Mouse (Mus musculus) T-helper 1 cell (primary cell): ENCODE data around the gene Stat5a.

ENCODE experiments used
- in situ Hi-C: fragments of 300-600 bp; cut with MboI, MseI; formaldehyde crosslinking; loops from one replicate; pipeline ENCODE4 v1.15.1; 2025; ENCODE audit warnings: high pct_unique_total_duplicates

The Stat5a gene

DNA sequence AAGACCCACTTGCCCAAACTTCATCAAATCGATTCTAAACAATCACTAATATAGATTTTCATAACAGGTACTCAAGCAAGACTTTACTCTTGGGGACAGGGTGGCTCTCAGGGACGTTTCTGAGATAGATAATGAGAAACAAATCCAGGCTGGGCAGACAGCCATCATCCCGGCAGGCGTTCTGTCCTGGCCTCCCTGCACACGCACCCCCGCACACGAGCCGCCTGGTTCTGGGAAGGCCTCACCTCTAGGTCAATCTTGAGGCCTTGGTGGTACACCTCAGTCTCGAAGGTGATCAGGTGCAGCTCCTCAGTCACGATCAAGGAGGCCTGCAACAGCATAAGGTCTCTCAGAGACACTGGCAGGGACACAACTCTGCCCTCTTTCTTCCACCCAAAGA lies 36.9 kb downstream of the Stat5a start:
- in situ Hi-C loops, result no loop called here

DNA sequence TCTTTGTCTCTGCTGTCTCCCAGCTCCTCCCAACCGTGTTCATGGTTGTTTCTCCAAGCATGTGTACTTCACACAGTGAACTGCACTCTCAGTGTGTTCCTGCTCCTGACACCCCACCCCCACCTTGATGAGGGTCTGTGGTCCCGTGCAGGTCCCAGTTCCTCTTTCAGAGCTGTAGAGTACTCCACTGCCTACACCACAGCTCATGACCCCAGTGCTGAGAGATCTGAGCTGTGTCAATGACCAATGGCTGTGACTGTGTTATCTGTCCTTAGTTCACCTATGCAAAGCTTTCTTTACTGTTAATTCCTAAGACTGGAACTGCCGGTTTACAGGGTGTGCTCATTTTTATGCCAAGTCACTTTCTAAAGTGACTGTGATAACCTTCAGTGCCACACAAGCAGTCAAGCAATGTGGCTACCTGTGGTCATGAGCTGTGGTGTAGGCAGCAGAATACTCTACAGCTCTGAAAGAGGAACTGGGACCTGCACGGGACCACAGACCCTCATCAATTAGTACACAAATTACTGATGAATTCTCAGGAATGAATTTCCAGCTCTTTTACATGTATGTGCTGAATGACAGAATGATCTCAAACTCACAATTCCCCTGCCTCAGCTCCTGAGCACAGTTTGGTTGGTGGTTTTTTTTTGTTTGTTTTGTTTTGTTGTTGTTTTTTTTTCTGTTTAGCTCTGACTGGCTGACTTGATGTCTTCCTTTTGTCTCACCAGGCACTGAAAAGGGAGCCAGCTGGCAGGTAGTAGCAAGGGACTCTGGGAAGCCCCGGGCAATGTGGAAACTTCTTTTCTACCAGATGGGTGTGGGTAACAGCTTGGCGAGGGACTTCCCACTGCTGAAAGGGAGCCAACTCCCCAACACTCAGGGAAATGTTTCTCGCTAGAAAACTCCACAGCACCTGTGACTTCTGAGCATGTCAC lies 38.4 kb downstream of the Stat5a start:
- in situ Hi-C loops, result no loop called here

DNA sequence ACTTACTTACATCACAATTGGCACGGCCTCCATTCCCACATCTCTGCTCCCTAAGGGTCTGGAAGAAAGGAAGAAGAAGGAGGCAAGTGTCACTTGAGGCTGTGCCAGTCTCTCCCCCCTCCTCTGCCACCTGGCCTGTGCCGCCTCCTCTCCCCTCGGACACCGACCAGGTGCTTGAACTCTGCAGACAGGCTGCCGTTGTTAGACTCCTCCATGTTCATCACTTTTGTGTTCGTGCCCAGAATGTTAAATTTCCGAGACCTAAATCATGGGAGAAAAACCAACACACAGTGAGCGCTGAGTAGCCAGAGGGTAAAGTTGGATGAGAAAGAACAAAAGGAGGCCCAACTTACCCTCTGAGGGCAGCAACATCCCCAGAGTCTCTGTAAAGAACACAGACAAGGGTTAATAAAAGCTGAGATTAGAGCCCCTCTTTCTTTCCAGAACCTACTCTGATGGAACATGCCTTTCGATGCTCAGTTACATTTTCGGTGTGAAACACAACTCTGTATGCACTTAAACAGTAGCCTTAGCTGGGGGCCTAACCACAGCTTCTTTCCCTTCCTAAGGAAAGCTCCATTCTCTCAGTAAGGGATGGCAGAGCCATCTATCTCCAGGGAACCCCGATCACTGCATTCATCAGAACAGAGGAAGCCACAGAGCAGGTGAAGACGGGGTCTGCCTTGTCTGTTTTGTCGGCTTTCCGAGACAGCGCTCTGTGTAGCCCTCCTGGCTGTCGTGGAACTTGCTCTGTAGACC lies 39.5 kb downstream of the Stat5a start:
- in situ Hi-C loops, result no loop called here

DNA sequence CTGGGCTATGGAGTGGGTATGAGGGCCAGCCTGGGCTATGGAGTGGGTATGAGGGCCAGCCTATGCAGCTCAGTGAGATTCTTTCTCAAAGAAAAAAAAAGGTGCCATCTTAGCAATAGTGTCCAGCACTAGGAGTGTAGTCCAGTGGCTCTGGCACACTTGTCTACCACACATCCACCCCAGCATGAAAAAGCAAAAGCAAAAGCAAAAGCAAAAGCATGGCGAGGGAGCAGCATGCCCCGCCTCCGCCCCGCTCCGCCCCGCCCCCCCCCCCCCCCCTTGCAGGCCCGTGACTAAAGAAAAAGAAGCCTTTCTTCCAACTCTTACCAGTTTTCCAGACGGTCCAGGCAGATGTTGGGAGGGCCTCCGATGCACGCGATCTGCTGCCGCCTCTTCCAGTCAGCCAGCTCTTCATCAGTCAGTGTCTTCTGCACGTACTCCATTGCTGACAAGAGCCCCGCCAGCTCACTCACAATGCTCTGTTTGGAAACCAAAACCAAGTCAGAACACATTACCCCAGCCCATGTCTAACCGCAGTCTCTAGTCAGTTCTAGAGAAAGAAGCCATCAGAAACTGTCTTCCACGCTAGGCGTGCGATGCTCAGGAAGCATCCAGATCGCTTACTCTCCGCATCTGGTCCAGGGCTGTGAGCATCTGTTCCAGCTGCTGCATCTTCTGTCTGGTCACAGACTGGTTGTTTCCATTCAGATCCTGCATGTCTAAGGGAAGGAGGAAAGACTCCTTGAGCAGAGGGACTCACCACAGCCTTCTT lies 45.6 kb downstream of the Stat5a start:
- in situ Hi-C loops, result no loop called here

DNA sequence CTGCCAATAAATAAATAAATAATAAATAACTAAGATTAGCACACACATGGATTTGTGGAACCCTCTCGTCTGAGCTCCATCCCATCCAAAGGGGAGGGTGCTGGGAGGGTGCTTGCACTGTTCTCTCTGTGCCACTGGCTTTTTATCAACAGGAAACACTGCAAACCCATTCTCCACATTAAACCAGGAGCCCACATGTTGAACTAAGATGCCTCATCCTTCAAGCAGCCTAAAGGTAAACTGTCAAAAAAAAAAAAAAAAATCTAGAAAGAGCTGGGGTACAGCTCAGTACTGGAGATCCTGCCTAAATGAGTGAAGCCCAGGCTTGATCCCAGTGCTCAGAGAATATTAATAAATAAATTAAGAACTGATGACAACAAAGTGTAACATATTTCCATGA lies 46.8 kb downstream of the Stat5a start:
- in situ Hi-C loops, result no loop called here

DNA sequence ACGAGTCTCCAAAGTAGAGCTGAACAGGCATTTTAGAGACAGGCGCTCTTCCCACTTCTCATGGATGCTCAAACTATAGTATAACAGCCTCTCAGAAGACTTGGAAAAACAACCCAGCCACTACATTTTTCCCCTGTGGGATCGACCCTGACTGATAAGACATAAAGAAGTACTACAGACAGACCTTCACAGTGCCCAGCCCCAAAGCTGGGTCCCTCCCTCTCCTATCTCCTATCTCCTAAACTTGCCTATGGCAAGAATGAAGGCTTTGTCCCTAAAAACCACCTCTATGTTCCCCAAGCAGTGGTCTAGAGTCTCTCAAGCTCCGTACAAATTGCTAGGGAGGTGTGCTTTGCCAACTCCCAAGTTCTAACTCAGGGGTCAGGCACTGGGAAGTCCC lies 47.7 kb downstream of the Stat5a start:
- in situ Hi-C loops, result no loop called here

DNA sequence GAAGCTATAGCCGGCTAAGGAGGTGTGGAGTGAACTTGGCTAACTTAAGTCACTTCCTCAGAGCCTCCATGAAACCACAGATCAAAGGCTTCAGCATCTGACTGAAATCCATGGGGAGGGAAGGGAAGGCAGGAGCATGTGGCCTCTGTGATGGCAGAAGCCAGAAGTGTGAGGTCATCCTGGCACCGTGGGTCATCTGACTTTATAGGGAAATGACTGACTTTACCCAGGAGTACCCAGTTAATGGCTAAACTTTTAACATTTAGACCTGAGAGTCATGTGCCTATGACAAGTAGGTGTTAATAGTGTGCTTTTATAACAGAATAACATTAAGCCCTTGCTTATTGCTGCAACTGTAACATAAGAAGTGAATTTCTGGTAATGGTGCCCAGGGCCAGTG lies 49.0 kb downstream of the Stat5a start:
- in situ Hi-C loops, result no loop called here

DNA sequence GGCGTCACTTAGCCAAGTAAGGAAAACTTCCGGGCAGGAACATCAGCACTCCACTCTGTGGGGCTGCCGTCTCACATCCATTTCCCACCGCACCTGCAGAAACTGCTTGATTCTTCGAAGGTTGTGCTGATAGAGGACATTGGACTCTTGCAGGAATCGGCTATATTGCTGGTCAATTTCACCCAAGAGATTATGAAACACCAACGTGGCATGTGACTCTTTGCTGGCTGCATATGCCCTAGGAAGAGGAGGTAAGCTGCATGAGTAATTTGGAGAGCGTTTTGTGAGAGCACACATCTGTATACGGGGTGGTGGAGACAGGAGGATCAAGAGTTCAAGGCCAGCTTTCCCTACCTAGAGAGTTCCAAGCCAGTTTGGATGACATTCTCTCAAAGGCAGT lies 49.4 kb downstream of the Stat5a start:
- in situ Hi-C loops, result no loop called here

DNA sequence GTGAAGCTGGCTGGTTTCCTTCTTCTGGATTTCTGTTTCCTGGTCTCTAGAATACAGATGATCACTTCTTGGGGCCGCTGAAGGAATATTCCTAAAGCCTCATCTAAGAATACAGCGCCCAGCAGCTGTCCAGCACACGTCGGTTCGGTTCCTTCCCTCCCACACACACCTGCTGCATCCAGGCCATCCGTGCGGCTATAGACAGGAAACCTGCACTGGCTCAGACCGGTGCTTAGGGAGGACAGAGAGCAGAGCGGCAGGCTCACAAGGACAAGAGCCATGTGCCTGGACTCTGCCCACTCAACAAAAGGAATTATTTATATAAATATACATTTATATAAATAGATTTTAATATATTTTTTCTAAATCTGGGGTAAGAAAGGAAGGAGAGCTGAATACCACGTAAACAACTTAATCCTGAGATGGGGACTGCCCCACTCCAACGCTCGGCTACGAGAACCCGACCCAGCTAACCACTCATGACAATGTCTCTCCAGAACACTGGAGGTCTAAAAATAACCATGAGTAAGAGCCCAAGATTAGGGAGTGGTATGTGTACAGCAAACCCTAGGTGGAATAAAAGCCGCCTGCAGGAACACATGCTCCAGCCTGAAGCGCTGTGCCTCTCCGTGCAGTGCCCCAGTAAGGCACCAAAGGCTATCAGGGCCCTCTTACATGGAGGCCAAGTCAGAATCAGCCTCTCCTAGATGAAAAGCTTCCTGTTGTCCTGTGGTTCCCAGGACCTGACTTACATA lies 53.4 kb downstream of the Stat5a start:
- in situ Hi-C loops, result no loop called here

DNA sequence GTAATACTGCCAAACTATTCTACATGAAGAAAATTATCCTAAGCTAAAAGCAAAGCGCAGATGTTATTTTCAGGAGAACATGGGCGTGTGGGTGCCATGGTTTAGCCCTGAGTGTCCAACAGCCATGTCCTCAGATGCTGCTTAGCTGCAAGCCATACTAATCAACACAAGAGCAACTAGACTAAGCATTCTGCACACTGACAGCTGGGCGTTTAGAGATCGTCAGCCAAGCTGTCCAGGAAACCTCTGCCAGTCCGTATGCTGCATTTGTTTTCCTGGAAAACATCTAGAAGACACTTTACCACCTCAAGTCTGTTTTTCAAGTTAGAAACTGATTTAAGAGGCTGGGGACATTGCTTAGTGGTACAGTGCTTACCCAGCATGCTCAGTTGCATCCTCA lies 55.3 kb downstream of the Stat5a start:
- in situ Hi-C loops, result no loop called here

DNA sequence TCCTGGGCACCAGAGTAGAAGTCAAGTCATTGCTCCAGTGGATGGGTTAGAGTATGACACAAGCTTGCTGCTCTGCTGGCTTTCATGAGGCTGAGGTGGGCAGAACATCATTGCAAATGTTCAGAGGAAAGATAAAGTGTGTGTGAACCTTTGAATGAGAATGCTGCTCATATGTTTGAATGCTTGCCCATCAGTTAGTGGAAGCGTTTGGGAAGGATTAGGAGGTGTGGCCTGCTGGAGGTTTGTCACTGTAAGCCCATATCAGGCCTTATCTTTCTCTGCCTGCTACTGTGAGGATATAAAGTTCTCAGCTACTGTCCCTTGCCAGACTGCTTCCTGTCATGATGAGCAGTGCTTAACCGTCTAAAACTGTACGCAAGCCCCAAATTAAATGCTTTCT lies 55.9 kb downstream of the Stat5a start:
- in situ Hi-C loops, result no loop called here

DNA sequence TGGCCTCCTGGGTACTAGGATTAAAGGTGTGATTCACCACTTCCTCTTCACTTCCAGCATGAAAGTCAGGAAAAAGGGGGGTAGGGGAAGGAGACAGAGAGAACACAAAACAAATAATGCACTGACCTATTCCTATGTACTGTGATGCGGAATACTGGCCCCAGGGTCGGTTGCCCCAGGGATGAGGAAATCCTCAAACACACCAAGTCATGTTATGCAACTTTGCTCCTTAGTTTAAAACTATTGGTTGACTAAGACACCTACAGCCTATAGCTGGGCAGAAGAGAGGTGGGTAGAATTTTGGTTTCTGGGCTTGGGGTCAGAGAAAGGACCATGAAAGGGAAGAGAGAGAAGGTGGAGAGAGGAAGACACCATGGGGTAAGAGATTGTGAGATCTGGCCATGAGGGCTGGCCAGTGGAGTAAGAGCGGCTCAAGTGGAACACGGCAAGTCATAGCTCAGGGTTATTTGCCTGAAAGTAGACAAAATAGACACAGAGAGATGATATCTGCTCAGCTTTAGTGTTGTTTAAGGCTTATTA lies 57.4 kb downstream of the Stat5a start:
- in situ Hi-C loops, result no loop called here

DNA sequence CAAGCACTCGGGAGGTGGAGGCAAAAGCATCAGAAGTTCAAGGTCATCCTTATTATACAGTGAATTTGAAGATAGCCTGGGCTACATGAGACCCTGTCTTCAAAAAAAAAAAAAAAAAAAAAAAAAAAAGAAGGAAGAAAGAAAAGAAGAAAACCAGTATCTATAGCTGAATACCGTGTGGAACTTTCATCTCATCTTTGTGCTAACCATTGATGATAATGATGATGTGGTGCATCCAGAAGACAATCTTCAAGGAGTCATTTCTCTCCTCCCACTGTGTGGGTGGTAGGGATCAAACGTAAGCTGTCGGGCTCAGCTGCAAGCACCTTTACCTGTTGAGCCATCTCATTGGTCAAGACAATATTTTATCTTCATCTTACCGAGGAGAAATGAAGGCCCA lies 58.9 kb downstream of the Stat5a start:
- in situ Hi-C loops, result no loop called here

DNA sequence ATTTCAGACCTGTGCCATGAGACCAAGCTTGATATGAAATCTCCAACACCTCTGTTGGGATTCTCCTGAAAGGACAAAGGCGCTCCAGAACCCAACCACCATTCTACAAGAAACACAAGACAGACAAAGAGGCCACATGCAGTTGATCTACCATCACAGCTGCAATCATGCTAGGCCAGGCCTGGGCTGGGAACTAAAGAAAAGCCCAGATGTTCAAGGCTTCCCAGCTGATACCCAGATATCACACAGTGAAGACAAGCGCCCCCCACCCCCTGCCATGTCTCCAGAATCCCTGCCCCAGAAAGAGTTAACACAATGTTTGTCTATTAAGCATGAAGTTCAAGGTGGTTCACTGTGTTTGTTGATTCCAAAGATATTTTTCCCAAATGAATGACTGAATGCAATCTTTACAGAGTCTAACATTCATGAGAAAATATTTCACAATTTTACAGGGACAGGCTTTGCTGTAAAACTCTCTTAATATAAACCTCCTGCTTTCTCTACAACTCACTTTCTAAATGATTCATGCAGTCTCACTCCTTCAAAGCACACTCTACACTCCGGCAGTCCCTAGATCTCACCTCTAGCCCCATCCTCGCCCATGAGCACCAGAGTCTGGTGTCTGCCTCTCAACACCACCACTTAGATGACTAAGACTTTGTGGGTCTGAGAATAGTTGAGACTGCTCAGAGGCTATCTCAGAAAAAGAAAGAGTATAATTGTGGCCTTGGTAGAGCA lies 61.9 kb downstream of the Stat5a start:
- in situ Hi-C loops, result no loop called here

DNA sequence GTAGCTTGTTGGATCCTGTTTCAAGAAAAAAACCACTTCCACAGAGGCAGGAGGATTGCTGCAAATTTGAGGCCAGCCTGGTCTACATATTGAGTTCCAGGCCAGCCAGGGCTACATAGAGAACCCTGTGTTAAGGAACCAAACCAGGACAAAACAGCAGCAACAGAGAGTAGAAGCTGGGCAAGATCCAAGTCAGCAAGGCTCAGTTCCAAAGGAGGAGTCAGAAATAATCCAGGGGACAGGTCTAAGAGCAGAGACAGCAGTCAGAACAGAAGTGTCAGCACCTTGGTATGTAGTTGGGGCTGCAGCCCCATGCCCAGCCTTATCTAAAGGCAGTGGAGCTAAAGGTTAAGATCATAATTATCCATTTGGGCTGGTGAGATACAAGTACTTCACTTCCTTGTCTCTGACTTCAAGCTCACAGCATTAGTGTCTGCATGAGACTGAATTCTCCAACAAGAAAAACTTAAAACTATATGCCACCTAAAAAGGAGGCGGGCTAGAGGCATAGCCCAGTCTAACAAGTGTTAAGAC lies 65.3 kb downstream of the Stat5a start:
- in situ Hi-C loops, result no loop called here

DNA sequence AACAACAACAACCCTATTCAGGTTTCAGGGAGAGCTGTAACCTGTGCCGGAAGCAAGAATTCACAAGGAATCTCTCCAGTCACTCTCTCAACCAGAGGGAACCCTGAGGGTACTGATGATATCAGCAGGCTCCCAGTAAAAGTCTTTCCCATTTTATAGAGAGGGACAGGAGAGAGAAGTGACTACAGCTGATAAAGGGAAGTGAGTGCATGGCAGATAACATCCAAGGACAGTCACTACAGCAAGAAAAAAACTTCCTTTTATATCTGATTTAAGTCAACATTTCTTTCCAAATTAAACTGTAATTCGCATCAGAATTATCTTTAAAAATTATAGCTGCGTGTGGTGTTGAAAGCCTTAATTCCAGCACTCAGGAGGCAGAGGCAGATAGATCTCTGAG lies 68.2 kb downstream of the Stat5a start:
- in situ Hi-C loops, result no loop called here

DNA sequence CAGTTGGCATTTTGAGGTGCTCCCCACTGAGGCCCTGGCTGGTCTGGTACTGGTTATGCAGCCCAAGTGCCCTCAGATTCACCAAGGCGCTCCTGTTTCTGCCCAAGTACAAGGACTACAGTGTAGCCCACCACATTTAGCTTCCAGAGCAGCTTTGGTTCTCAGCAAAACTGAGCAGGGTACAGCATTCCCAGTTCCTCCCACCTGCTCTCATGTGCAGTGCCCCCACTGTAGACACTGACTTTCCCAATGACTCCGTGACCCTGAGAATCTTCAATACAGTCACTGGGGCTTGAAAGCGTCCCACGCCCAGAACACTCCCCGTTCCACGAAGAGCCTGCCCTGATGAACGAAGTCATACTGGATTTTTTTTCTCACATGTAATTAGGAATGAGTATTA lies 71.5 kb downstream of the Stat5a start:
- in situ Hi-C loops, result no loop called here

DNA sequence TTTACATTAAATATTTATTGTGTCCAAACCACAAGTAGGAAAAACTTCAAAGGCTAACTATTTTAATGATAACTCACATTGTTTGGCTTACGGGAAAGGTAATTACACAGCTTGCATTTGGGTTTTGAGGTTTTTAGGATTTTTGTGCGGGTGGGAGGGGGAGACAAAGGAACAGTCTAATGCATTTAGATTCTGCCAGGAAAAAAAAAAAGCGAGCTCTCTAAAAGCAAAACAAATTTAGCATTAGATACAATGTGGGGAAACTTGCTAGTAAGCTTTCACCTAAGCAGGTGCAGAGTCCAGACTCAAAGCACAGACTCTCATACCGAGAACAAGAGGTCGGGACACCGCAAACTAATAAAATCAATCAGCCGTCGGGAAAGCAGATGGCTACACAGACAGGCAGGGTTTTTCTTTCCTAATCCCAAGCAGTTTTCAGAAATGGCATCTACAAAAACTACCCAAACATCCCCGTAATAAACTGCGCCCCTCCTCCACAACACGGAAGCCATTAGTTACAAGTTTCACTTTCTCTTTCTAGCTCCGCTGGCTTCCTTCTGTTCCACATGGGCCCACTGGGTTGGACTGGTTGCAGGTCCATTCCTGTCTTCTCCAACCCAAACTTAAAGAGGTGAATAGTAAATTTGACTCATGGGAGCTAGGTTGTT lies 72.2 kb downstream of the Stat5a start:
- in situ Hi-C loops, result no loop called here
